Mouse (Mus musculus) megakaryocyte-erythroid progenitor cell, adult 5-6 weeks (primary cell): ENCODE data around the gene Nqo2. TPM values are rescaled to one million over a fixed set of nuclear protein-coding genes. Genes with fewer than 3 reads are reported as not detected.

ENCODE experiments used
- ATAC-seq: replicated peaks from 2 replicates; pipeline ENCODE4 v1.8.0; 2016; ENCODE audit warnings: mild to moderate bottlenecking, inconsistent platforms; ENCODE audit not compliant: severe bottlenecking, poor library complexity, low FRiP score, low TSS enrichment
- total RNA-seq, 2 experiments: library from RNA; stranded (forward) in 1 of 2; stranded (reverse) in 1 of 2; fragments of 200-1000, 215-1000 nt in 1 of 2; fragments of >200 nt in 1 of 2; fragmentation: Nextera tagmentation in 1 of 2; gene quantifications; 2 replicates each; pipeline ENCODE4 v1.2.3; 2014 to 2017

The Nqo2 gene
- total RNA-seq, 2 experiments from 2014 or later = 26.2 to 31.5 TPM

- ATAC-seq = 0 out of 2 replicates have a peak, but pooled peaks have one; percentile 3
Measured at GRCm38 (mm10) chr13:33966025-33966412, 1.5 kb downstream of the Nqo2 start.

GRCm38 (mm10) chr13:33966574-33966973, 2.1 kb downstream of the Nqo2 start:
- ATAC-seq = no peak

- no peak for ATAC-seq
Measured at GRCm38 (mm10) chr13:33989625-33990024, 25.1 kb downstream of the Nqo2 start.

- peak; percentile 87 for ATAC-seq
Measured at GRCm38 (mm10) chr13:33995197-33995596, 30.7 kb downstream of the Nqo2 start.

GRCm38 (mm10) chr13:34002058-34003006, 37.8 kb downstream of the Nqo2 start, which contains the start of the genes Ripk1 and Serpinb6a:
TSS of gene Ripk1 (plus strand) at chr13:34002363.
TSS of gene Serpinb6a (minus strand) at chr13:34002794.
- peak; percentile 94 for ATAC-seq

- ATAC-seq = peak; percentile 13; the same call in 1 of the 2 replicates
Measured at GRCm38 (mm10) chr13:34003058-34003457, 38.6 kb downstream of the Nqo2 start.

- no peak for ATAC-seq
Measured at GRCm38 (mm10) chr13:34007234-34007633, 42.7 kb downstream of the Nqo2 start.

GRCm38 (mm10) chr13:34016927-34017569, 52.6 kb downstream of the Nqo2 start:
- no peak for ATAC-seq

GRCm38 (mm10) chr13:34018521-34018920, 54.0 kb downstream of the Nqo2 start:
- ATAC-seq = no peak

- no peak for ATAC-seq
Measured at GRCm38 (mm10) chr13:34021998-34022397, 57.5 kb downstream of the Nqo2 start.

GRCm38 (mm10) chr13:34032041-34032440, 67.6 kb downstream of the Nqo2 start:
- ATAC-seq = no peak

- no peak for ATAC-seq
Measured at GRCm38 (mm10) chr13:34035424-34035823, 70.9 kb downstream of the Nqo2 start.

GRCm38 (mm10) chr13:34036726-34037125, 72.2 kb downstream of the Nqo2 start:
- no peak for ATAC-seq

- ATAC-seq = peak; percentile 97
Measured at GRCm38 (mm10) chr13:34037172-34038055, 72.9 kb downstream of the Nqo2 start, which contains the start of gene Bphl. TSS of gene Bphl (plus strand) at chr13:34037597.

- ATAC-seq = peak; percentile 9; the same call in 1 of the 2 replicates
Measured at GRCm38 (mm10) chr13:34038056-34038432, 73.6 kb downstream of the Nqo2 start.

Other genes starting within 250 kb of the Nqo2 start
- gene Serpinb6e, start 121.3 kb upstream of the Nqo2 start, total RNA-seq (2014; fragmentation: Nextera tagmentation) = not detected in 2 replicates
- not detected in 2 replicates for gene Serpinb6e, start 121.3 kb upstream of the Nqo2 start, total RNA-seq (2017)
- not detected in 2 replicates for gene Serpinb6c, start 59.0 kb upstream of the Nqo2 start, total RNA-seq (2014; fragmentation: Nextera tagmentation)
- gene Serpinb6c, start 59.0 kb upstream of the Nqo2 start, total RNA-seq (2017) = not detected in 2 replicates
- 18.8 and 24.6 TPM in 2 replicates for gene Ripk1, start 37.7 kb downstream of the Nqo2 start, total RNA-seq (2014; fragmentation: Nextera tagmentation)
- 36.3 and 36.9 TPM in 2 replicates for gene Ripk1, start 37.7 kb downstream of the Nqo2 start, total RNA-seq (2017)
- gene Serpinb6a, start 38.1 kb downstream of the Nqo2 start, total RNA-seq (2014; fragmentation: Nextera tagmentation) = 9.4 and 14.2 TPM in 2 replicates
- gene Serpinb6a, start 38.1 kb downstream of the Nqo2 start, total RNA-seq (2017) = 8.6 and 12.5 TPM in 2 replicates
- 15.3 and 33.4 TPM in 2 replicates for gene Bphl, start 72.9 kb downstream of the Nqo2 start, total RNA-seq (2014; fragmentation: Nextera tagmentation)
- 16.5 and 27.3 TPM in 2 replicates for gene Bphl, start 72.9 kb downstream of the Nqo2 start, total RNA-seq (2017)
- 18.2 and 19.1 TPM in 2 replicates for gene Tubb2a, start 113.3 kb downstream of the Nqo2 start, total RNA-seq (2014; fragmentation: Nextera tagmentation)
- gene Tubb2a, start 113.3 kb downstream of the Nqo2 start, total RNA-seq (2017) = 19.0 and 21.9 TPM in 2 replicates
- gene Tubb2b, start 165.8 kb downstream of the Nqo2 start, total RNA-seq (2014; fragmentation: Nextera tagmentation) = not detected in 2 replicates
- gene Tubb2b, start 165.8 kb downstream of the Nqo2 start, total RNA-seq (2017) = not detected in 2 replicates
- 53.4 and 73.9 TPM in 2 replicates for gene Psmg4, start 198.3 kb downstream of the Nqo2 start, total RNA-seq (2014; fragmentation: Nextera tagmentation)
- gene Psmg4, start 198.3 kb downstream of the Nqo2 start, total RNA-seq (2017) = 145 and 217 TPM in 2 replicates